Mouse (Mus musculus) heart, adult 11 months (tissue): Measurements from ENCODE around the gene Kat6b.

Experiments used
- DNase-seq: peaks from one replicate; pipeline ENCODE4 v3.0.0; 2022

The Kat6b gene

GRCm38 (mm10) chr14:21561396-21562065 lies 80.3 kb downstream of the Kat6b start:
- peak; percentile 92 for DNase-seq

- no peak for DNase-seq
These were observed 82.4 kb downstream of the Kat6b start for GRCm38 (mm10) chr14:21563584-21564118.

DNA sequence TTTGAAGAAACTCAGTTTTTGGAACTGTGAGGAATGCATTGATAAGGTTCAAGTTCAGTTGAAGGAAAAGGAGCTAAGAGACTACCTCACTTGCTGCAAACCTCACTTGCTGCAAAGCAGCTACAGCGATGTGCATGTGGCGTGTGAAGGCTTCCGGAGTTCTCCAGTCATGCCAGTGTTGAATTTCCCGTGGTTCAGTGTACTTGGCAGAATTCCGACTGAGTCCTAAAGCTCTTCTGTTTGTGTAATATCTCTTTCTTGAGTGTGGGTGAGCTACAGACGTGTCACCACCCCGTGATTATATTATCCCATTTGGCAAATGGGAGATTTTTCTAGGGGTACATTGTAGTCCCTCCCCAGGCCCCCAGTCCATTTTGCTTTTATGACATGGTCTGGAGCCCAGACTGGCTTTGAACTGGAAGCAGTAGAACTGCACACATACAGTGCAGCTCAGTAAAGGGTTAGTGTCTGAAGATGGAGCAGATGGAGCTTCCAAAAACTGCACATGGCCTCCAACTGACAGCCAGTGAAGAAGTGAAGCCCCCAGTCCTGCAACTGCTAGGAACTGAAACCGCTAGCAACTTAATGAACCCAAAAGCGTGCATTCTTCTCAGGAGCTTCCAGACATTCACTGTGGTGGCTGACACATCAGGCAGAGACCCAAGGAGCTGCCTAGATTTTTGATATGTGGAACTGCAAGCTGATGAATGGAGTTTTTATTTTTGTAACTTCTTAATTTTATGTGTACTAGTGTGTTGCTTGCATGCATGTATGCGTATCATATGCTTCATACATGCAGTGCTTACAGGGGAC lies 84.5 kb downstream of the Kat6b start:
- DNase-seq, result peak; percentile 68

GRCm38 (mm10) chr14:21567293-21567984 lies 86.2 kb downstream of the Kat6b start:
- no peak for DNase-seq

DNA sequence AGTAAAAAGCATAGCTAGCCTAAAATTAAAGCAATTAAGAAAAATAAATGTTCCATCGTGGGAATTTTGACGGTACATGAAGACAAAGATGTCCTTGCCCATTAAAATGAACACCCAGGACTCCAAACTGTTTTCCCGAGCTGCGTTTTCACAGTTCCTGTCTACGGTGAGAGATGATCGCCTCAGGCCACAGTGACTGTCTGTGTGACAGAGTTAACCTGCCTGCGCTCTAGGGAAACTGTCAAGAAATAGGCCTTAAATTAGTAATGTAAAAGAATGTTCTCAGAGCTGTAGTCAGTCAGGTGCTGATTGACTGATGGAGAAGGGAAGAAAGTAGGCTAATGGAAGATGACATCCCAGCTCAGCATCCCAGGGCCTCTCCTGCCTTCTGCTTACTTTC lies 87.6 kb downstream of the Kat6b start:
- peak; percentile 28 for DNase-seq

DNA sequence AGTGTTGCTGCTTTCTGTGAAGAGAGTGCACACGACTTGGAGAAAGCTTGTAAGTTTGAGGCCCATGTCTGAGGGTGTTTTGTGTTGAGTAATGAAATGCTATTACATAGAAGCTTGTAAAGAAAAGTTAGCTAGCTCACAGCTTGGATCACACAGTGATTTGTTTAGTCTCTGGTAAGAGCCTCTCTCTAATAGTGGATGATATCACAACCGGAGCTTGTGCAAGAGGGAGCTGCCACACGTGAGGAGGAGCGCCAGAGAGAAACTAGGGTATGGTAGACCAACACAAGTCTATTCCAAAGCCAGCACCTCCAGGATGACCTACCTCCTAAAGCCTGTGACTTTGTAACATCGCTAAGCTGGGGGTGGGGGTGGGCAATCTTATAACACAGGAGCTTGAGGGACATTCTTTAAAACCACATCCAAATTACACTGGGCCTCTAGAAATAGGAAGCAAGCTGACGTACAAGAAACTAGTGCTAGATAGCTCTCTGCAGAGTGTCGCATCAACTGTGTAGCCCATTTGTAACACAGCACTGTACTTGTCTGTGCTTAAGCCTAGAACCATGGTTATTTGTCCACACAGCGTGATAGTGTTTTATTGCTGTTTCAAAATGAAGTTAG lies 93.6 kb downstream of the Kat6b start:
- no peak for DNase-seq

GRCm38 (mm10) chr14:21576867-21577266 lies 95.6 kb downstream of the Kat6b start:
- no peak for DNase-seq

- no peak for DNase-seq
These were observed 100.0 kb downstream of the Kat6b start for GRCm38 (mm10) chr14:21581198-21581597.

DNA sequence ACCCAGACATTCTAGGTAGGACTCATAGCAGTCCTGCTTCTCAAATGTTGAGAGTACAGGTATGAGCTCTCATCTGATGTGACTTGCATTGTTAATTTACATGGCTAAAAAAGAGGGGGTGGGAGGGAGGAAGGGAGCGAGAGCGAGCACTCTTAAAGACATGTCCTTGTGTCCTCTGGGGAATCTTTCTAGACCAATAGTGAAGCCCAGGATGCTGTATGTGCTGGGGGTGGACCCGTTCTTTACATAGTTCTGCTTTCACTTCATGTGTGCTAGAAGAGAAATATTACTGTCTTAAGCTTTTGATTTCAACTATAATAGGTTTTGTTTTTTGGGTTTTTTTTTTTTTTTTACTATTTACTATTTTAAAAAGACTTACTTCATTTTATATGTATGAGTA lies 101.1 kb downstream of the Kat6b start:
- DNase-seq, result no peak

DNA sequence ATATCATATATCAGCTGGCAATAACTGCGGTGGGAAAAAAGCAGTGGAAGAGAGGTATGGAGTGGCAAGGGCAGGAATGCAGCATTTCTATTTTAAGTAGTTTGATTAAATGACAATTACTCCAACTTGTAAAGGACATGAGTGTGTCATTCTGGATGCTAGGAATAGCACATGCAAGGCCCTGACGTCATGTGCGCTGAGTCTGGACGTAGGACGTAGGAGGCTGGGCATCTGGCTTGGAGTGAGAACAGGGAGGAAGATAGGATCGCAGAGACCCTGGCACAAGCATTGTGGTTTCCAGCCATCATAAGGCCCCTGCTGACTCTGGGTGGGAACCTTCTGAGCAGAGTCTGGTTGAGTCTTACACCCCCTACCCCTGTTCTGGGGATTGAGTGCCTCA lies 101.8 kb downstream of the Kat6b start:
- DNase-seq, result peak; percentile 92

DNA sequence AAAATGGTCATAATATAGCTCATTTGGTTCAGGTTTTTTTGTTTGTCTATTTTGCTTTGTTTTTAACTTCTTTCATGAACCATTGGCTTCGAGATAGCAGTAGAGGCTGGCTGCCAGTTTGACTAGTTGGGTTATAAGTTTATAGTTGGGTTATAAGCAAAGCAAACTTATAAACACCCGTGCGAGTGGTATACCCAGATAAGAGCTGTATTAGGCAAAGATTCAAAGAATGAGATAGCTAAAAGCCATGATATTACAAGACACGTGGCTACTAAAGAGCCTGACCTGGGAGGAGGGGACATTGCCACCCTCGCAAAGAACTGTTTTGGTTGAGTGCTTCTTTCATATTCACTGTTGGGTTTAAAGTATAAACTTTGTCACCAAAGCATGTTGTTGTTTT lies 102.6 kb downstream of the Kat6b start:
- no peak for DNase-seq

DNA sequence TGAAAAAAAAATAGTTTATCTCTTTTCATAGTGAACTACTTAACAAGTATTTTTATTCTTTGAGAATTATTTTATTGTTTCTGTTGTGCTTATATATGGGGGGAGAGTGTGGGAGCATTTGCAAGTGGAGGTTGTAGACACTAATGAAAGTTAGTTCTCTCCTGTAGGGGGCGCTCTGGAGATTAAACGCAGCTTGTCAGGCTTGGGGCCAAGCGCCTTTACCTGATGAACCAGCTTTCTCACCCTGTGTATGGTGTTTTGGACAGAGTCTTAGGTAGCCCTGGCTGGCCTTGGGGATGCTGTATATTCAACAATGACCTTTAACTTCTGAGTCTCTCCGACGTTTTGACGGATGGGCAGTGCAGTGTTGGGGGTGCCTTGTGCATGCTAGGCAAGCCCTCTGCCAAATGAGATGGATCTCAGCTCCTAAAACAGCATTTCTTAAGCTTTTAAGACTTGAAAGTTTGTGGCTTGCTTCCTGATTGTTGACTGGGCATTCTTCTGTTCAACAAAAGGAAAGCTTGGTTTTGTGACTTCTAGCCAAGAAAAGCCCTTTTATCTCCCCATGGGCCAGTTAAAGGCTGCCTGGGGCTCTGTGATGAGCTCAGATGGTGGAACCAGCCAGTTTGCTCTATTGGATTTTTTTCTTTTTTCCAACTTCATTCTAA lies 103.4 kb downstream of the Kat6b start:
- no peak for DNase-seq

- DNase-seq, result no peak
These were observed 104.4 kb downstream of the Kat6b start for GRCm38 (mm10) chr14:21585491-21586251.

GRCm38 (mm10) chr14:21586481-21587118 lies 105.4 kb downstream of the Kat6b start:
- DNase-seq, result no peak

DNA sequence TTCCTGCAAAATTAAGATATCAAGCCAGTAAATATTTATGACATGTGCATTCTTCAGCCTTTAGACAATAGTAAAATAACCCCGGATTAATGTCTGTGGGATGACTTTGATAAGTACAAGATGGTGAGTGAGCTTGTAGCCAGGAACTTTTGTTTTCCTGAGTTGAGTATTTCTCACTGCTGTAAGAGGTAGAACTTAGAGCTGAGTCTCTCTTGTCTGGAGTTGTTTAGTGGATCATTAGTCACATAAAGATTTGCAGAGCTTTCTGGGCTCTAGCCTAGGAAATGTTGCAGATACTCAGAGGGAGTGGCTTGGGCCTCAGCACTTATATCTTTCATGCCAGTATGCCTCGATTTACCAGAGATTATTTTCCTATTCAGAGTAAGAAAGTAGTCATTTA lies 106.7 kb downstream of the Kat6b start:
- DNase-seq, result no peak

GRCm38 (mm10) chr14:21589620-21590019 lies 108.4 kb downstream of the Kat6b start:
- peak; percentile 92 for DNase-seq

GRCm38 (mm10) chr14:21590205-21590604 lies 109.0 kb downstream of the Kat6b start:
- DNase-seq, result no peak

DNA sequence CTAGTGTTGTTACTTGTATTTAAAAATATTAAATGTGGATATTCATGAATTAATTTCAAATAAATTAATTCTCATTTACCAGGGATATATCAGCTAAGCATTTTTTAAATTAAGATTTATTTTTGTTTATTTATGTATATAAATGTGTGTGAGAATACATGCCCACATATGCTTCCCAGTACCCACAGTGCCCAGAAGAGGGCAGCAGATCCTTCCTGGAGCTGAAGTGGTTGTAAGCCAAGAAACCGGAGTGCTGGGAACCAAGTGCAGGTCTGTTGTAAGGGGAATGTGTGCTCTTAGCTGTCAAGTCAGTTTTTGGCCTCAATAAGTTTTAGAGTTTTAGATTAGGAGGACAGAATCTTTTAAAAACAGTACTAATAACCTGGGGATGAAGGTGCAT lies 110.9 kb downstream of the Kat6b start:
- peak; percentile 72 for DNase-seq

- DNase-seq, result peak; percentile 83
These were observed 111.9 kb downstream of the Kat6b start for GRCm38 (mm10) chr14:21592985-21593750.

DNA sequence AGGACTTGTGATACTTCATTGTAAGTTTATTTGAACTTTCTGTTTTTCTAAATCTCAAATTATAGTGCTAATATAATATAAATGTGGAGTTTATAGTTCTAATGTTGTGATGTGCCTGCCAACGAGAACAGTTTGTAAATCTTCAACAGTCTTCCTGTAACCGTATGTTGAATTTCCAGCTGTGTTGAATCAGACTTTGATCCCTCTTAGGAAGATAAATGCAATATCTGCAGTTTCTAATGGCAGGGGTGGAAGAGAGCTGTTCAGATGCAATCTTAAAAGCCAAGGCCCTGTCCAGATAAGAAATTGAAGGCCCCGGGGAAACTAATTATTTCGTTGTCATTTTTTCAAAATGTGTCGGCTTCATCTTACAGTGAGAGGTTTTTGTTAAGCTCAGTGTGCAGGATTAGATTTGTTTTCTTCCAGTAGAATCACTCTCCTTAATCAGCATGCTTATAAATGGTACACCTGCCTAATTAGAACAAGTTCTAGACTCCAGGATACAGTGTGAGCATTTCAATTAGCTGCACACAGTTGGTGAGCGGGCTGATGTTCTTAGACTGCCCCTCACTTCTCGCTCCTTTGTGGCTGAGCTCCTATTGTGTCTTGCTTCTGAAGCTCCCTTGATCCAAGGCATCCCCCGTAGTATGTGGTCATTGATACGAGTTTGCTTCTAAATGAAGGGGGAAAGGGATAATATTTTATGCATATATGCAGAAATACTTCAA lies 118.4 kb downstream of the Kat6b start:
- peak; percentile 34 for DNase-seq
